Mouse (Mus musculus) cerebellum, adult 2 months (tissue): ENCODE measurements around the gene Rnf144b. TPM values are rescaled to one million over a fixed set of nuclear protein-coding genes. Genes with fewer than 3 reads are reported as not detected.
A peak's percentile ranks its signal among the peaks of the same experiment; 100 is the strongest.

Experiments used
- DNase-seq, 2 experiments: peaks; one replicate each; pipeline ENCODE4 v3.0.0; 2021
- H3K27ac ChIP-seq: fragments of 200-500 bp; 2 replicates; pipeline ENCODE4 v1.5.1; 2012; ENCODE audit warnings: low read length, control low read depth, inconsistent platforms; ENCODE audit not compliant: insufficient read depth
- H3K27me3 ChIP-seq: fragments of 200-500 bp; 2 replicates; pipeline ENCODE4 v1.6.1; 2012; ENCODE audit warnings: inconsistent platforms, mild to moderate bottlenecking, low read length, moderate library complexity; ENCODE audit not compliant: control insufficient read depth, insufficient read depth
- H3K4me1 ChIP-seq: fragments of 200-500 bp; 2 replicates; pipeline ENCODE4 v1.6.1; 2011; ENCODE audit warnings: low read length; ENCODE audit not compliant: control insufficient read depth, insufficient read depth
- H3K4me3 ChIP-seq: fragments of 200-500 bp; replicated peaks from 2 replicates; pipeline ENCODE3; 2011; ENCODE audit warnings: mild to moderate bottlenecking, low read depth, low read length, control low read depth; ENCODE audit not compliant: insufficient read depth
- CTCF ChIP-seq: fragments of 200-500 bp; IDR thresholded peaks from 2 replicates; pipeline ENCODE4 v1.5.1; 2011; ENCODE audit warnings: low read depth, mild to moderate bottlenecking, control low read depth, low read length, moderate library complexity, borderline replicate concordance; ENCODE audit not compliant: insufficient read depth
- POLR2A ChIP-seq: fragments of 200-500 bp; IDR thresholded peaks from 2 replicates; pipeline ENCODE4 v1.6.1; 2011; ENCODE audit warnings: low read length, control low read depth, borderline replicate concordance; ENCODE audit not compliant: insufficient read depth
- WGBS: fragments of 180-500 bp; shearing (Covaris S2); methylation state at CpG from one replicate; pipeline ENCODE4 v1.1.7; 2018; 5-methylcytosine and 5-hydroxymethylcytosine counted together
- polyA plus RNA-seq: library from polyadenylated mRNA; depleted of rRNA; stranded (reverse); fragments of >200 nt; gene quantifications from 2 replicates; pipeline ENCODE4 v1.2.3, GENCODE M21; 2012

Rnf144b gene
- polyA plus RNA-seq, 1 experiment, result 8.5 TPM

DNA sequence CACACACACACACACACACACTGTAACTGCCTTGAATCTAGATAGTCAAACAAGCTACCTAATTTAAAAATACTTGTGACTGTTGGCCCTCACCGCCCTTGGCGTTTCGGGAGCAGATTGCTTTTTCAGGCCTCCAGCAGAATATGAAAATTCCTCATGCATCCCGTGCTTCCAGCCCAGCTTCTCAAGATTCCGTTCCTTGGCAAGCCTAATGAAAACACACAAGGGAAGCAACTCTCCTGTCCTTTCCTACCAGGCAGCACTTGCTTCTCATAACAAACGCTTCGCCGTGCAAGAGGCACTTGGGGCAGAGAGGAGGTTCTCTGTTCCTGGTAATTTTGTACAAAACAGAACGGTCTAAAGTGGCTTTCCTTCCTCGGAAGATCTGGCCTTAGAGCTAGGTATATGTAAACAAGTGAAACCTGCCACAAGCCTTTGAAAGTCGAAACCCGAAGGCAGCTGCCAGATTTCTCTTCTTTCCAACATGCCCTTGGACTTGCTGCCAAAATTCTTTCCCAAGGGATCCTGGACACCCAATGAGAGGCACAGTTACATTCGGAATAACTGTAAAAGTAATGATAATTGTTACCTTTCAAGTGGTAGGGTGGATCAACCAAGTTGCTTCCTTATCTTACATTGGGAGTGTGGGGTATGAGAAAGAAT is 79.6 kb downstream of the Rnf144b start:
- DNase-seq, result peak; percentile 36 to 43
- no peak for TF ChIP-seq POLR2A
- TF ChIP-seq CTCF, result no peak
- Histone ChIP-seq H3K4me3 (no peak overlapping the region), H3K27ac (peak overlapping the region; percentile 28; the same call in 1 of the 2 replicates), H3K27me3 (no peaks in the 10 kb centered on the region), H3K4me1 (peaks cover 9% of the 10 kb centered on the region)
- WGBS, result 14% methylated on average over 13 of the region's 13 CpGs

DNA sequence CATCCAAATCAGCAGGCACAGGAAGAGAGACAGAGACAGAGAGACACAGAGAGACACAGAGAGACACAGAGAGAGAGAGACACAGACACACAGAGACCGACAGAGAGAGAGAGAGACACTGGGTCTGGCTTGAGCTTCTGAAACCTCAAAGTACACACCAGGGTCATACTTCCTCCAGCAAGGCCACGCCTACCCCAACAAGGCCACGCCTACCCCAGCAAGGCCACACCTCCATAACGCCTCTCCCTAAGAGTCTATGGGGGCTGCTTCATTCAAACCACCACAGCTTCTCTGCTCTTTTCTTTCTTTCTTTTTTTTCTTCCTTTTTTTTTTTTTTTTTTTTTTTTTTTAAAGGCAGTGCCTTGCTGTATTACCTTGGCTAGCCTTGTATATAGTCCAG is 88.0 kb downstream of the Rnf144b start:
- 79% methylated on average over 4 of the region's 4 CpGs for WGBS

DNA sequence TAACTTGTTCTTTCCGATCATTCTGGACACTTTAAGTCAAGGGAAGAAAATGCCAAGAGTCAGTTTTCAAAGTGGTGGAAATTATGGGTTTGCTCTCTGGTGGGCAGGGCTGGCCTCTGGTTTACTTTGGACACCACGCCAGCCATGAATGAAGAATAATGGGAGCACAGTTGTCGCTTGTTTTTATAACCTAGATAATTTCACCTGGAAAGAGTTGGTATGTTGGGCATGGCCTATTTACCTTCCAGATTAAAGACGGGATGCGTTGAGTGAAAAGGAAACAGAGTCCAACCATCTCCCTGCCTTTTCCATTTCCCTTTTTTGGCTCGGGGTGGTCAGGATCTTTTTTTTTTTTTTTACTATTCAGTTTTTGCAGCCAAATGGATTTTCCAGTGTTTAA is 88.5 kb downstream of the Rnf144b start:
- TF ChIP-seq CTCF, result no peak
- TF ChIP-seq POLR2A, result no peak
- Histone ChIP-seq H3K4me3 (no peak overlapping the region), H3K27ac (no peak overlapping the region), H3K4me1 (no peaks in the 10 kb centered on the region), H3K27me3 (no peaks in the 10 kb centered on the region)
- no peak for DNase-seq
- WGBS, result 89% methylated on average over 6 of the region's 6 CpGs

More for the DNA sequence above, 88.0 kb downstream of the Rnf144b start:
- TF ChIP-seq CTCF (no peak), POLR2A (no peak)
- no peak overlapping the region for H3K4me3 ChIP-seq
- H3K27me3 ChIP-seq, result no peaks in the 10 kb centered on the region
- no peaks in the 10 kb centered on the region for H3K4me1 ChIP-seq
- no peak for DNase-seq
- no peak overlapping the region for H3K27ac ChIP-seq

DNA sequence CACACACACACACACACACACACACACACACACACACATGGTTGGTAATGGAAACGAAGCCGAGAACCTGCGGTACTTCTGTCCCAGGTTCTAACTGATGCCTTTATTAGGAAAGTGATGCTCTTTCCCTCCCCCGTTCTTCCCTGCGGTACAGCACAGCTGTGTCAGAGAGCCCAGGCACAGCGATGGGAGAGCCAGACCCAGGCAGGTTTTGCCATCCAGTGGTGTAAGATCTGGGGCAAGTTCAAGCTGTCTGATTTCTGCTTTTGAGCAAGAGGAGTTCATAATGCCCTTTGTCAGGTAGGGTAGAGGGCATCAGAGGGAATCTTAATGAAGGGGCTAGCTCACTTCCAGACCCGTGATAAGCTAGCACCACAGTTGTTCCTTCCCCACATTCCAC is 89.1 kb downstream of the Rnf144b start:
- no peak for TF ChIP-seq CTCF
- no peak for TF ChIP-seq POLR2A
- 90% methylated on average over 7 of the region's 7 CpGs for WGBS
- Histone ChIP-seq H3K4me1 (no peaks in the 10 kb centered on the region), H3K27me3 (no peaks in the 10 kb centered on the region), H3K27ac (no peak overlapping the region), H3K4me3 (no peak overlapping the region)
- no peak for DNase-seq

DNA sequence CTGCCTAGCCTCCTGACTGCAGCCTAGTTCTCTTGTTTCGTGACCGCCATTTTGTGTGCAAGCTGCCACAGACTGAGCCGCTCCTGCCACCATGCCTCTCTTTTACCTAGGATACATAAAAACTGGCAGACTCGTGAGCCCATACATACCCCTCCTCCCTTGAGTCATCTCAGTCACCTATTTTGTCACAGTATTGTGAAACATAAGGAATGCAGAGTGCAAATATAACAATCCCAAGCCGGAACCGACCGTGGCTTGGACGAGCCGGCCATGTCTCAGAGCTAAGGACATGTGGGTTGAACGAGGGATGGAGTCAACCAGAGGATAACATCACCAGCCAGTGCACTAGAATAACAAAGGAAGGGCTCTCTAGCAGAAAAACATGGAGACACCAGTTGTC is 91.4 kb downstream of the Rnf144b start:
- TF ChIP-seq CTCF, result no peak
- TF ChIP-seq POLR2A, result no peak
- Histone ChIP-seq H3K27ac (no peak overlapping the region), H3K27me3 (no peaks in the 10 kb centered on the region), H3K4me3 (no peak overlapping the region), H3K4me1 (no peaks in the 10 kb centered on the region)
- WGBS, result 97% methylated on average over 10 of the region's 10 CpGs
- no peak for DNase-seq

DNA sequence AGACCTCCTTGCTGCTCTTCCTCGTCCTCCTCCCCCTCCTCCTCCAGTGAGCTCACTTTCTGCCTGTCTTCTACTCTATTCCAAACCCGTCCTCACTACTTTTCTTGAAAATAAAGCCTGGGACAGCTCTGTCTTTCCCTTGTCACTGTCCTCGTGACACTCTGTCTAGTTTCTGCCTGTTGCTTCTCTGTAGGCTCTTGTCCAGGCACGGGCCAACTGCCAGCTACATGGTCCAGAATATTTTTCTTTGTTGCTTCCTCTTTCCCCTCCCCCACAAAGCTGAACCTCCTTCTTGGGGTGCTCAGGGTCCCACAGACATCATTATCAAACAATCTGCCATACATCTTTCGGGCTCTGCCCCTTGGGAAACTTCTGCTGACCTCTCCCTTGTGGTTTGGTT is 92.4 kb downstream of the Rnf144b start:
- no peak for DNase-seq
- no peaks in the 10 kb centered on the region for H3K4me1 ChIP-seq
- no peaks in the 10 kb centered on the region for H3K27me3 ChIP-seq
- H3K27ac ChIP-seq, result no peak overlapping the region
- H3K4me3 ChIP-seq, result no peak overlapping the region
- TF ChIP-seq CTCF, result no peak
- no peak for TF ChIP-seq POLR2A
- 43% methylated on average over 5 of the region's 5 CpGs for WGBS

DNA sequence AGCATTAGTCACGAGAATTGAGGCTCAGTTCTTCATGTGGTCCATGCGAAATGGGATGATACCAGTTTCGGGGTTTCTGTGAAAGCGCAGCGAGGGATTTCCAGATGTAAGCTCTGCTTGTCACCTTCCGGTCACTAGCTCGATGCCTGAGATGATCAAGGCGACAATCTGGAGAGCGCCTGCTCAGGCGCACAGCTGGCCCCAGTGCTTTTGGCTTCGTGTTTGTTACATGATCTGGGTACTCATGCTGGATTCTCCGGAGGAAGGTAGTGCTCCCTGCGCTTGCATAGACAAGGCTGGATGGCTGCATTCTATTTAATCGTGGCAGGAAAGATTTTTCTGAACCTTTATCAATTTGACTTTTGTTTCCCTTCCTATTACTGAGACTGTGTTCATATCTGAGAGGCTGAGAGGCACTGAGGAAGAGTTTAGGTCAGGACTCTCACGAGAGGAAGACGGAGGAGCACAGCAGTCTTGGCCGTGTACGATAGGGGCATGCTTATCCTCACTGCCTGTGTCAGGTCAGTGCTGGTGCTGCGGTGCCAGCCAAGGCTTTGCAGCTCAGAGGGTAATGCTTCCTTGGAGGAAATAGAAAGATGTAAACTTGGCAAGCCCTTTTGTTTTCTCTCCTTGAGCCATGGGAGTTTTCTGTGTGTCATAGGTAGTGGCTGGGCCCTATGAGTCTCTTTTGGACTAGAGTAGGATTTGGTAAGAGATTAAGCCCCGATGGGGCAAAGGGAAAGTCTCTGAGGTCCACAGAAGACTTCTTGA is 93.5 kb downstream of the Rnf144b start:
- no peak overlapping the region for H3K4me3 ChIP-seq
- no peak overlapping the region for H3K27ac ChIP-seq
- no peaks in the 10 kb centered on the region for H3K27me3 ChIP-seq
- no peak for DNase-seq
- TF ChIP-seq POLR2A, result no peak
- no peak for TF ChIP-seq CTCF
- WGBS, result 73% methylated on average over 20 of the region's 20 CpGs
- H3K4me1 ChIP-seq, result no peaks in the 10 kb centered on the region

DNA sequence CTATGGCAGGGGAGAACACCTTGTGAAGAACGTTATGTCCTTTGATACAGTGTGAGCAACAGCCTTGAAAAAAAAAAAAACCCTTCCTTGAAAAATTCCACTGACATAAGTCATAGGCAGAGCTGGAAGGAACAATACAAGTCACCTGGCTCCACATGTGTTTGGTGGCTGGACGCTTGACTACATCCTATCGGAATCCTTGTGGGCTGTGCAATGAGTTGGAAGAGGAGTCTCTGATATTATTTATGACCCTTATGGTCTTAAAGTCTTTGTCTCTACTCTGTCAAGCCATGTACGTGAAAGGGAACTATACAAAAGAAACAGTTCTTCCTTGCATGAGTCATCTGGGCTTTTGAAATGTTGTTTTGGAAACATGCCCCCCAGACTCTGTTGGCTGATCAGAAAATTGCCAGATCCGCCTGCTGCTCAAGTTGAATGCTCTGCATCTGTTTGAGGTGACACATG is 94.7 kb downstream of the Rnf144b start:
- H3K4me1 ChIP-seq, result no peaks in the 10 kb centered on the region
- no peak overlapping the region for H3K27ac ChIP-seq
- TF ChIP-seq POLR2A, result no peak
- no peak for TF ChIP-seq CTCF
- DNase-seq, result no peak
- 70% methylated on average over 5 of the region's 5 CpGs for WGBS
- H3K27me3 ChIP-seq, result no peaks in the 10 kb centered on the region
- no peak overlapping the region for H3K4me3 ChIP-seq
